Mouse (Mus musculus): Measurements from ENCODE around the gene Tssk6. TPM values are rescaled to one million over a fixed set of nuclear protein-coding genes. Genes with fewer than 3 reads are reported as not detected.

Tssk6 gene
- polyA plus RNA-seq, 1 experiment from 2014 or later, result 5.1 TPM

- DNase-seq (peak; percentile 100), ATAC-seq (ENCODE audit: low FRiP score, low TSS enrichment) (peak; percentile 90)
- Histone ChIP-seq H3K4me1 (ENCODE audit: control insufficient read depth, insufficient read depth, low read length) (peaks cover 27% of the 10 kb centered on the region), H3K36me3 (ENCODE audit: control insufficient read depth, insufficient read depth, low read length) (peaks cover 13% of the 10 kb centered on the region), H3K9me3 (ENCODE audit: control insufficient read depth, low read length) (no peaks in the 10 kb centered on the region), H3K27ac (replicated peaks; ENCODE audit: low read depth, low read length) (peak overlapping the region; percentile 87), H3K4me2 (ENCODE audit: low read length) (peak overlapping the region; percentile 96), H3K27me3 (ENCODE audit: control insufficient read depth, insufficient read depth, low read length) (no peaks in the 10 kb centered on the region), H3K4me3 (replicated peaks; ENCODE audit: low read depth, low read length) (peak overlapping the region; percentile 57), H3K9ac (replicated peaks; ENCODE audit: low read length) (peak overlapping the region; percentile 61)
- WGBS, result under 1% methylated on average over 43 of the region's 45 CpGs
Observed at GRCm38 (mm10) chr8:69903063-69903542, 1.1 kb downstream of the Tssk6 start.

GRCm38 (mm10) chr8:69904096-69904495 lies 2.1 kb downstream of the Tssk6 start:
- H3K4me3 ChIP-seq (replicated peaks; ENCODE audit: low read depth, low read length), result no peak overlapping the region
- no peak overlapping the region for H3K27ac ChIP-seq (replicated peaks; ENCODE audit: low read depth, low read length)
- no peak overlapping the region for H3K9ac ChIP-seq (replicated peaks; ENCODE audit: low read length)
- peak overlapping the region; percentile 96; the same call in 1 of the 2 replicates for H3K4me2 ChIP-seq (ENCODE audit: low read length)
- H3K4me1 ChIP-seq (ENCODE audit: control insufficient read depth, insufficient read depth, low read length), result peaks cover 27% of the 10 kb centered on the region
- peaks cover 19% of the 10 kb centered on the region for H3K36me3 ChIP-seq (ENCODE audit: control insufficient read depth, insufficient read depth, low read length)
- H3K27me3 ChIP-seq (ENCODE audit: control insufficient read depth, insufficient read depth, low read length), result no peaks in the 10 kb centered on the region
- no peak for DNase-seq
- 82% methylated on average over 8 of the region's 8 CpGs for WGBS
- H3K9me3 ChIP-seq (ENCODE audit: control insufficient read depth, low read length), result no peaks in the 10 kb centered on the region
- no peak for ATAC-seq (ENCODE audit: low FRiP score, low TSS enrichment)

GRCm38 (mm10) chr8:69906260-69906659 lies 4.3 kb downstream of the Tssk6 start:
- Histone ChIP-seq H3K27me3 (ENCODE audit: control insufficient read depth, insufficient read depth, low read length) (no peaks in the 10 kb centered on the region), H3K27ac (replicated peaks; ENCODE audit: low read depth, low read length) (no peak overlapping the region), H3K4me2 (ENCODE audit: low read length) (no peak overlapping the region), H3K9ac (replicated peaks; ENCODE audit: low read length) (no peak overlapping the region), H3K4me3 (replicated peaks; ENCODE audit: low read depth, low read length) (no peak overlapping the region), H3K9me3 (ENCODE audit: control insufficient read depth, low read length) (no peaks in the 10 kb centered on the region), H3K36me3 (ENCODE audit: control insufficient read depth, insufficient read depth, low read length) (peaks cover 38% of the 10 kb centered on the region), H3K4me1 (ENCODE audit: control insufficient read depth, insufficient read depth, low read length) (peaks cover 16% of the 10 kb centered on the region)
- WGBS, result 89% methylated on average over 2 of the region's 2 CpGs
- DNase-seq (no peak), ATAC-seq (ENCODE audit: low FRiP score, low TSS enrichment) (no peak)

GRCm38 (mm10) chr8:69907106-69907505 lies 5.1 kb downstream of the Tssk6 start:
- ATAC-seq (ENCODE audit: low FRiP score, low TSS enrichment) (no peak), DNase-seq (no peak)
- Histone ChIP-seq H3K4me2 (ENCODE audit: low read length) (no peak overlapping the region), H3K27me3 (ENCODE audit: control insufficient read depth, insufficient read depth, low read length) (no peaks in the 10 kb centered on the region), H3K4me3 (replicated peaks; ENCODE audit: low read depth, low read length) (no peak overlapping the region), H3K9ac (replicated peaks; ENCODE audit: low read length) (no peak overlapping the region), H3K9me3 (ENCODE audit: control insufficient read depth, low read length) (no peaks in the 10 kb centered on the region), H3K36me3 (ENCODE audit: control insufficient read depth, insufficient read depth, low read length) (peaks cover 47% of the 10 kb centered on the region), H3K4me1 (ENCODE audit: control insufficient read depth, insufficient read depth, low read length) (peaks cover 13% of the 10 kb centered on the region), H3K27ac (replicated peaks; ENCODE audit: low read depth, low read length) (no peak overlapping the region)
- WGBS, result 99% methylated on average over 2 of the region's 2 CpGs

- Histone ChIP-seq H3K27ac (replicated peaks; ENCODE audit: low read depth, low read length) (no peak overlapping the region), H3K27me3 (ENCODE audit: control insufficient read depth, insufficient read depth, low read length) (no peaks in the 10 kb centered on the region), H3K36me3 (ENCODE audit: control insufficient read depth, insufficient read depth, low read length) (peaks cover 93% of the 10 kb centered on the region), H3K9ac (replicated peaks; ENCODE audit: low read length) (no peak overlapping the region), H3K4me3 (replicated peaks; ENCODE audit: low read depth, low read length) (no peak overlapping the region), H3K4me2 (ENCODE audit: low read length) (no peak overlapping the region), H3K9me3 (ENCODE audit: control insufficient read depth, low read length) (no peaks in the 10 kb centered on the region), H3K4me1 (ENCODE audit: control insufficient read depth, insufficient read depth, low read length) (no peaks in the 10 kb centered on the region)
- no peak for ATAC-seq (ENCODE audit: low FRiP score, low TSS enrichment)
- 92% methylated on average over 13 of the region's 13 CpGs for WGBS
- no peak for DNase-seq
Observed at GRCm38 (mm10) chr8:69911917-69912316, 9.9 kb downstream of the Tssk6 start.

- no peak overlapping the region for H3K27ac ChIP-seq (replicated peaks; ENCODE audit: low read depth, low read length)
- WGBS, result 91% methylated on average over 12 of the region's 12 CpGs
Observed at GRCm38 (mm10) chr8:69912478-69913074, 10.6 kb downstream of the Tssk6 start.

GRCm38 (mm10) chr8:69914526-69914925 lies 12.5 kb downstream of the Tssk6 start:
- no peaks in the 10 kb centered on the region for H3K9me3 ChIP-seq (ENCODE audit: control insufficient read depth, low read length)
- H3K36me3 ChIP-seq (ENCODE audit: control insufficient read depth, insufficient read depth, low read length), result peaks cover 78% of the 10 kb centered on the region
- H3K27me3 ChIP-seq (ENCODE audit: control insufficient read depth, insufficient read depth, low read length), result no peaks in the 10 kb centered on the region
- no peak for DNase-seq
- H3K4me3 ChIP-seq (replicated peaks; ENCODE audit: low read depth, low read length), result no peak overlapping the region
- 90% methylated on average over 4 of the region's 4 CpGs for WGBS
- no peaks in the 10 kb centered on the region for H3K4me1 ChIP-seq (ENCODE audit: control insufficient read depth, insufficient read depth, low read length)
- H3K9ac ChIP-seq (replicated peaks; ENCODE audit: low read length), result no peak overlapping the region
- no peak for ATAC-seq (ENCODE audit: low FRiP score, low TSS enrichment)
- H3K4me2 ChIP-seq (ENCODE audit: low read length), result no peak overlapping the region
- H3K27ac ChIP-seq (replicated peaks; ENCODE audit: low read depth, low read length), result no peak overlapping the region

More at GRCm38 (mm10) chr8:69912478-69913074, 10.6 kb downstream of the Tssk6 start:
- H3K36me3 ChIP-seq (ENCODE audit: control insufficient read depth, insufficient read depth, low read length), result peaks cover 93% of the 10 kb centered on the region
- no peak for ATAC-seq (ENCODE audit: low FRiP score, low TSS enrichment)
- DNase-seq, result no peak
- no peak overlapping the region for H3K4me3 ChIP-seq (replicated peaks; ENCODE audit: low read depth, low read length)
- H3K4me2 ChIP-seq (ENCODE audit: low read length), result no peak overlapping the region
- H3K9ac ChIP-seq (replicated peaks; ENCODE audit: low read length), result no peak overlapping the region
- H3K9me3 ChIP-seq (ENCODE audit: control insufficient read depth, low read length), result no peaks in the 10 kb centered on the region
- H3K4me1 ChIP-seq (ENCODE audit: control insufficient read depth, insufficient read depth, low read length), result no peaks in the 10 kb centered on the region
- H3K27me3 ChIP-seq (ENCODE audit: control insufficient read depth, insufficient read depth, low read length), result no peaks in the 10 kb centered on the region

- H3K4me3 ChIP-seq (replicated peaks; ENCODE audit: low read depth, low read length), result no peak overlapping the region
- no peak overlapping the region for H3K27ac ChIP-seq (replicated peaks; ENCODE audit: low read depth, low read length)
- 35% methylated on average over 5 of the region's 5 CpGs for WGBS
- no peaks in the 10 kb centered on the region for H3K27me3 ChIP-seq (ENCODE audit: control insufficient read depth, insufficient read depth, low read length)
- no peak overlapping the region for H3K9ac ChIP-seq (replicated peaks; ENCODE audit: low read length)
- H3K4me2 ChIP-seq (ENCODE audit: low read length), result no peak overlapping the region
- ATAC-seq (ENCODE audit: low FRiP score, low TSS enrichment) (no peak), DNase-seq (peak; percentile 68)
- H3K9me3 ChIP-seq (ENCODE audit: control insufficient read depth, low read length), result no peaks in the 10 kb centered on the region
- peaks cover 9% of the 10 kb centered on the region for H3K4me1 ChIP-seq (ENCODE audit: control insufficient read depth, insufficient read depth, low read length)
- peaks cover 68% of the 10 kb centered on the region for H3K36me3 ChIP-seq (ENCODE audit: control insufficient read depth, insufficient read depth, low read length)
Observed at GRCm38 (mm10) chr8:69915748-69916147, 13.8 kb downstream of the Tssk6 start.

GRCm38 (mm10) chr8:69918506-69918905 lies 16.5 kb downstream of the Tssk6 start:
- no peak for DNase-seq
- no peaks in the 10 kb centered on the region for H3K27me3 ChIP-seq (ENCODE audit: control insufficient read depth, insufficient read depth, low read length)
- no peak for ATAC-seq (ENCODE audit: low FRiP score, low TSS enrichment)
- H3K27ac ChIP-seq (replicated peaks; ENCODE audit: low read depth, low read length), result no peak overlapping the region
- peaks cover 16% of the 10 kb centered on the region for H3K4me1 ChIP-seq (ENCODE audit: control insufficient read depth, insufficient read depth, low read length)
- peaks cover 40% of the 10 kb centered on the region for H3K36me3 ChIP-seq (ENCODE audit: control insufficient read depth, insufficient read depth, low read length)
- no peak overlapping the region for H3K9ac ChIP-seq (replicated peaks; ENCODE audit: low read length)
- no peak overlapping the region for H3K4me3 ChIP-seq (replicated peaks; ENCODE audit: low read depth, low read length)
- no peak overlapping the region for H3K4me2 ChIP-seq (ENCODE audit: low read length)
- H3K9me3 ChIP-seq (ENCODE audit: control insufficient read depth, low read length), result no peaks in the 10 kb centered on the region

Data from midbrain, embryonic 14.5 days (tissue).